Mouse (Mus musculus): ENCODE measurements at regions not wholly inside any gene's neighbourhood (a gene's known extent, or its start where the extent isn't known, plus 50 kb on each side); places are given as distances from the start of the nearest gene placed in this dataset.
A peak's percentile ranks its signal among the peaks of the same experiment; 100 is the strongest.

DNA sequence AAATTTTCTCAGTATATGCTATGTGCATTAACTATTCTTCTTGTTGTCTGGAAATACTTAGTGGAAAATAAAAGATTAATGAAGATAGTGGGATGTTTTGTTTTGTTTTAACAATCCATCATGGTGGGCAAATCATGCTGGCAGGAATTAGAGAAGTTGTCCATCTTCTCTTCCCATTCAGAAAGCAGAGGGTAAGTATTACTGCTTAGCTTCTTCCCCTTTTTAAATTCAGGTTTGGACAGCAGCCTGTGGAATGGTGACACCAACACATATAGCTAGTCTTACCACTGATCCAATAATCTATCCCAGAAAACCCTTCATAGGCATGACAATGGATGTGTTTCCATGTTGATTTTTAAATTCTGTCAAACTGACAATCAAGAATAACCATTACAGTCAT is 467.9 kb upstream of the Mef2c start:
- Histone ChIP-seq H3K27me3 (ENCODE audit: control insufficient read depth, insufficient read depth, insufficient read length) (no peaks in the 10 kb centered on the region), H3K4me3 (no peak overlapping the region), H3K79me2 (ENCODE audit: control insufficient read depth, insufficient read depth) (no peaks in the 10 kb centered on the region), H3K36me3 (ENCODE audit: control insufficient read depth, insufficient read depth) (no peaks in the 10 kb centered on the region), H3ac (ENCODE audit: control insufficient read depth, insufficient read length) (no peak overlapping the region), H3K4me2 (ENCODE audit: low read depth) (no peak overlapping the region)
- TF ChIP-seq TCF3 (IDR thresholded peaks at IDR 0.05; ENCODE audit: insufficient read length, low read depth) (no peak), MYOG (IDR thresholded peaks at IDR 0.05; ENCODE audit: control insufficient read depth in 1 of 3, insufficient read depth in 1 of 3, insufficient read length in 2 of 3, low read depth in 2 of 3) (no peak), CEBPB (IDR thresholded peaks at IDR 0.05; ENCODE audit: insufficient read depth, poor library complexity, severe bottlenecking) (no peak), REST (IDR thresholded peaks at IDR 0.05; ENCODE audit: insufficient read depth, insufficient read length) (no peak), USF1 (IDR thresholded peaks at IDR 0.05; ENCODE audit: low read depth) (no peak), POLR2AphosphoS2 (IDR thresholded peaks at IDR 0.05; ENCODE audit: insufficient read length, low read depth) (no peak), POLR2A (IDR thresholded peaks at IDR 0.05; ENCODE audit: insufficient read length, low read depth) (no peak), TCF12 (IDR thresholded peaks at IDR 0.05; ENCODE audit: insufficient read depth, poor library complexity, severe bottlenecking) (no peak), SRF (IDR thresholded peaks at IDR 0.05; ENCODE audit: control insufficient read depth, insufficient read length, low read depth) (no peak), E2F4 (IDR thresholded peaks at IDR 0.05; ENCODE audit: insufficient read depth) (no peak), MYOD1 (IDR thresholded peaks at IDR 0.05; ENCODE audit: control insufficient read depth in 1 of 3, insufficient read length in 2 of 3, low read depth in 2 of 3) (no peak), MAX (IDR thresholded peaks at IDR 0.05; ENCODE audit: low read depth) (no peak)

GRCm38 (mm10) chr13:83041506-83041905 is 462.3 kb upstream of the Mef2c start:
- TF ChIP-seq E2F4 (IDR thresholded peaks at IDR 0.05; ENCODE audit: insufficient read depth) = no peak
- TF ChIP-seq TCF3 (IDR thresholded peaks at IDR 0.05; ENCODE audit: insufficient read length, low read depth) = no peak
- no peak for TF ChIP-seq REST (IDR thresholded peaks at IDR 0.05; ENCODE audit: insufficient read depth, insufficient read length)
- TF ChIP-seq POLR2A (IDR thresholded peaks at IDR 0.05; ENCODE audit: insufficient read length, low read depth) = no peak
- TF ChIP-seq USF1 (IDR thresholded peaks at IDR 0.05; ENCODE audit: low read depth) = no peak
- no peak for TF ChIP-seq MYOG (IDR thresholded peaks at IDR 0.05; ENCODE audit: control insufficient read depth in 1 of 3, insufficient read depth in 1 of 3, insufficient read length in 2 of 3, low read depth in 2 of 3)
- TF ChIP-seq CEBPB (IDR thresholded peaks at IDR 0.05; ENCODE audit: insufficient read depth, poor library complexity, severe bottlenecking) = no peak
- TF ChIP-seq POLR2AphosphoS2 (IDR thresholded peaks at IDR 0.05; ENCODE audit: insufficient read length, low read depth) = no peak
- TF ChIP-seq MAX (IDR thresholded peaks at IDR 0.05; ENCODE audit: low read depth) = no peak
- TF ChIP-seq MYOD1 (IDR thresholded peaks at IDR 0.05; ENCODE audit: control insufficient read depth in 1 of 3, insufficient read length in 2 of 3, low read depth in 2 of 3) = no peak
- no peak for TF ChIP-seq SRF (IDR thresholded peaks at IDR 0.05; ENCODE audit: control insufficient read depth, insufficient read length, low read depth)
- no peak for TF ChIP-seq TCF12 (IDR thresholded peaks at IDR 0.05; ENCODE audit: insufficient read depth, poor library complexity, severe bottlenecking)
- Histone ChIP-seq H3K27me3 (ENCODE audit: control insufficient read depth, insufficient read depth, insufficient read length) (no peaks in the 10 kb centered on the region), H3K79me2 (ENCODE audit: control insufficient read depth, insufficient read depth) (no peaks in the 10 kb centered on the region), H3K36me3 (ENCODE audit: control insufficient read depth, insufficient read depth) (no peaks in the 10 kb centered on the region), H3K4me2 (ENCODE audit: low read depth) (no peak overlapping the region), H3ac (ENCODE audit: control insufficient read depth, insufficient read length) (no peak overlapping the region), H3K4me3 (no peak overlapping the region)

- no peak overlapping the region for H3K4me3 ChIP-seq
- TF ChIP-seq REST (IDR thresholded peaks at IDR 0.05; ENCODE audit: insufficient read depth, insufficient read length) (no peak), MYOG (IDR thresholded peaks at IDR 0.05; ENCODE audit: control insufficient read depth in 1 of 3, insufficient read depth in 1 of 3, insufficient read length in 2 of 3, low read depth in 2 of 3) (no peak), E2F4 (IDR thresholded peaks at IDR 0.05; ENCODE audit: insufficient read depth) (no peak), CEBPB (IDR thresholded peaks at IDR 0.05; ENCODE audit: insufficient read depth, poor library complexity, severe bottlenecking) (no peak), MAX (IDR thresholded peaks at IDR 0.05; ENCODE audit: low read depth) (no peak), MYOD1 (IDR thresholded peaks at IDR 0.05; ENCODE audit: control insufficient read depth in 1 of 3, insufficient read length in 2 of 3, low read depth in 2 of 3) (no peak)
- H3K27me3 ChIP-seq (ENCODE audit: control insufficient read depth, insufficient read depth, insufficient read length) = no peaks in the 10 kb centered on the region
- no peaks in the 10 kb centered on the region for H3K79me2 ChIP-seq (ENCODE audit: control insufficient read depth, insufficient read depth)
- H3K36me3 ChIP-seq (ENCODE audit: control insufficient read depth, insufficient read depth) = no peaks in the 10 kb centered on the region
- H3ac ChIP-seq (ENCODE audit: control insufficient read depth, insufficient read length) = no peak overlapping the region
- H3K4me2 ChIP-seq (ENCODE audit: low read depth) = no peak overlapping the region
Measured at GRCm38 (mm10) chr13:83045516-83045915, 458.3 kb upstream of the Mef2c start.

GRCm38 (mm10) chr13:83045970-83046369 is 457.9 kb upstream of the Mef2c start:
- no peak overlapping the region for H3ac ChIP-seq (ENCODE audit: control insufficient read depth, insufficient read length)
- no peak overlapping the region for H3K4me2 ChIP-seq (ENCODE audit: low read depth)
- H3K79me2 ChIP-seq (ENCODE audit: control insufficient read depth, insufficient read depth) = no peaks in the 10 kb centered on the region
- H3K4me3 ChIP-seq = no peak overlapping the region
- H3K27me3 ChIP-seq (ENCODE audit: control insufficient read depth, insufficient read depth, insufficient read length) = no peaks in the 10 kb centered on the region
- no peaks in the 10 kb centered on the region for H3K36me3 ChIP-seq (ENCODE audit: control insufficient read depth, insufficient read depth)
- TF ChIP-seq MAX (IDR thresholded peaks at IDR 0.05; ENCODE audit: low read depth) (no peak), REST (IDR thresholded peaks at IDR 0.05; ENCODE audit: insufficient read depth, insufficient read length) (no peak), E2F4 (IDR thresholded peaks at IDR 0.05; ENCODE audit: insufficient read depth) (no peak), USF1 (IDR thresholded peaks at IDR 0.05; ENCODE audit: low read depth) (no peak), MYOD1 (IDR thresholded peaks at IDR 0.05; ENCODE audit: control insufficient read depth in 1 of 3, insufficient read length in 2 of 3, low read depth in 2 of 3) (no peak), TCF3 (IDR thresholded peaks at IDR 0.05; ENCODE audit: insufficient read length, low read depth) (no peak), MYOG (IDR thresholded peaks at IDR 0.05; ENCODE audit: control insufficient read depth in 1 of 3, insufficient read depth in 1 of 3, insufficient read length in 2 of 3, low read depth in 2 of 3) (no peak)

GRCm38 (mm10) chr13:83046571-83047123 is 457.2 kb upstream of the Mef2c start:
- TF ChIP-seq POLR2A (IDR thresholded peaks at IDR 0.05; ENCODE audit: insufficient read length, low read depth) (no peak), REST (IDR thresholded peaks at IDR 0.05; ENCODE audit: insufficient read depth, insufficient read length) (no peak), TCF12 (IDR thresholded peaks at IDR 0.05; ENCODE audit: insufficient read depth, poor library complexity, severe bottlenecking) (no peak)
- Histone ChIP-seq H3ac (ENCODE audit: control insufficient read depth, insufficient read length) (no peak overlapping the region), H3K79me2 (ENCODE audit: control insufficient read depth, insufficient read depth) (no peaks in the 10 kb centered on the region), H3K4me2 (ENCODE audit: low read depth) (peak overlapping the region; percentile 12), H3K27me3 (ENCODE audit: control insufficient read depth, insufficient read depth, insufficient read length) (no peaks in the 10 kb centered on the region), H3K36me3 (ENCODE audit: control insufficient read depth, insufficient read depth) (no peaks in the 10 kb centered on the region), H3K4me3 (no peak overlapping the region)
